Mouse (Mus musculus) intestine, postnatal 0 days (tissue): ENCODE measurements around the gene Crlf1. TPM values are rescaled to one million over a fixed set of nuclear protein-coding genes. Genes with fewer than 3 reads are reported as not detected.

Source experiments
- ATAC-seq: fragments of 200-750 bp; cut with Nextera tagmentation; 2 replicates; pipeline ENCODE4 v1.8.0; 2017; ENCODE audit warnings: mild to moderate bottlenecking, moderate TSS enrichment, moderate library complexity
- H3K27ac ChIP-seq: fragments of 300-500 bp; sonication (generic); 2 replicates; pipeline ENCODE4 v1.5.1; 2014; ENCODE audit warnings: mild to moderate bottlenecking, low read depth, low read length, moderate library complexity
- H3K27me3 ChIP-seq: fragments of 300-500 bp; sonication (generic); replicated peaks from 2 replicates; pipeline ENCODE4 v1.6.1; 2014; ENCODE audit warnings: low read length, mixed read lengths; ENCODE audit not compliant: control insufficient read depth, insufficient read depth
- H3K36me3 ChIP-seq: fragments of 300-500 bp; sonication (generic); 2 replicates; pipeline ENCODE4 v1.6.1; 2014; ENCODE audit warnings: mild to moderate bottlenecking, moderate library complexity; ENCODE audit not compliant: control insufficient read depth, insufficient read depth
- H3K4me1 ChIP-seq: fragments of 300-500 bp; sonication (generic); replicated peaks from 2 replicates; pipeline ENCODE4 v1.6.1; 2014; ENCODE audit warnings: antibody characterized with exemption, low read length, mixed read lengths; ENCODE audit not compliant: control insufficient read depth, insufficient read depth
- H3K4me2 ChIP-seq: fragments of 300-500 bp; sonication (generic); replicated peaks from 2 replicates; pipeline ENCODE4 v1.6.1; 2014; ENCODE audit warnings: low read depth, mild to moderate bottlenecking, moderate library complexity
- H3K4me3 ChIP-seq: fragments of 300-500 bp; sonication (generic); 2 replicates; pipeline ENCODE4 v1.5.1; 2014; ENCODE audit warnings: low read depth, low read length
- H3K9ac ChIP-seq: fragments of 300-500 bp; sonication (generic); 2 replicates; pipeline ENCODE4 v1.6.1; 2014; ENCODE audit warnings: mild to moderate bottlenecking, low read depth, low read length
- H3K9me3 ChIP-seq: fragments of 300-500 bp; sonication (generic); 2 replicates; pipeline ENCODE4 v1.6.1; 2016; ENCODE audit warnings: mixed run types; ENCODE audit not compliant: control insufficient read depth
- CTCF ChIP-seq: sonication (generic); IDR thresholded peaks from 2 replicates; pipeline ENCODE4 v1.5.1; 2016; ENCODE audit warnings: low read depth, mild to moderate bottlenecking, control low read depth, antibody characterized with exemption, moderate library complexity
- WGBS: fragments of 180-500 bp; shearing (Covaris S2); extraction: QIAGEN DNeasy Blood & Tissue Kit; methylation state at CpG from one replicate; pipeline ENCODE4 v1.1.7; 2014; 5-methylcytosine and 5-hydroxymethylcytosine counted together
- polyA plus RNA-seq: library from polyadenylated mRNA; unstranded; fragments of >200 nt; fragmentation: Nextera tagmentation; extraction: Ambion mirVana; gene quantifications from 2 replicates; pipeline ENCODE4 v1.2.1, GENCODE M21; 2015

Gene Crlf1
- polyA plus RNA-seq, 1 experiment from 2014 or later = 0.81 TPM

GRCm38 (mm10) chr8:70461765-70462515 is 31.0 kb upstream of the Crlf1 start:
- no peak for ATAC-seq
- no peaks in the 10 kb centered on the region for H3K27me3 ChIP-seq
- H3K27ac ChIP-seq = no peak overlapping the region
- peaks cover 7% of the 10 kb centered on the region; the same call in 1 of the 2 replicates for H3K36me3 ChIP-seq
- H3K9ac ChIP-seq = no peak overlapping the region
- no peaks in the 10 kb centered on the region for H3K4me1 ChIP-seq
- TF ChIP-seq CTCF = no peak
- 85% methylated on average over 16 of the region's 16 CpGs for WGBS
- H3K9me3 ChIP-seq = no peaks in the 10 kb centered on the region
- no peak overlapping the region for H3K4me3 ChIP-seq
- H3K4me2 ChIP-seq = no peak overlapping the region

- ATAC-seq = no peak
- Histone ChIP-seq H3K27me3 (no peaks in the 10 kb centered on the region), H3K27ac (no peak overlapping the region), H3K4me1 (no peaks in the 10 kb centered on the region), H3K4me2 (no peak overlapping the region), H3K9ac (no peak overlapping the region), H3K36me3 (peaks cover 7% of the 10 kb centered on the region; the same call in 1 of the 2 replicates), H3K4me3 (no peak overlapping the region), H3K9me3 (no peaks in the 10 kb centered on the region)
- no peak for TF ChIP-seq CTCF
- WGBS = 78% methylated on average over 8 of the region's 8 CpGs
Measured at GRCm38 (mm10) chr8:70462516-70462813, 30.5 kb upstream of the Crlf1 start.

- no peak for TF ChIP-seq CTCF
- H3K4me1 ChIP-seq = no peaks in the 10 kb centered on the region
- no peak for ATAC-seq
- no peak overlapping the region for H3K4me2 ChIP-seq
- no peak overlapping the region for H3K27ac ChIP-seq
- H3K4me3 ChIP-seq = no peak overlapping the region
- WGBS = 86% methylated on average over 4 of the region's 4 CpGs
- H3K9ac ChIP-seq = no peak overlapping the region
- no peaks in the 10 kb centered on the region for H3K27me3 ChIP-seq
- peaks cover 7% of the 10 kb centered on the region; the same call in 1 of the 2 replicates for H3K36me3 ChIP-seq
- H3K9me3 ChIP-seq = no peaks in the 10 kb centered on the region
Measured at GRCm38 (mm10) chr8:70463306-70463705, 29.7 kb upstream of the Crlf1 start.

- Histone ChIP-seq H3K27me3 (no peaks in the 10 kb centered on the region), H3K27ac (no peak overlapping the region), H3K9me3 (no peaks in the 10 kb centered on the region), H3K9ac (no peak overlapping the region), H3K4me1 (no peaks in the 10 kb centered on the region), H3K36me3 (peaks cover 7% of the 10 kb centered on the region; the same call in 1 of the 2 replicates), H3K4me3 (no peak overlapping the region), H3K4me2 (no peak overlapping the region)
- WGBS = 91% methylated on average over 6 of the region's 6 CpGs
- no peak for ATAC-seq
- TF ChIP-seq CTCF = no peak
Measured at GRCm38 (mm10) chr8:70464162-70464561, 28.8 kb upstream of the Crlf1 start.

GRCm38 (mm10) chr8:70465701-70466100 is 27.3 kb upstream of the Crlf1 start:
- Histone ChIP-seq H3K27me3 (no peaks in the 10 kb centered on the region), H3K9ac (no peak overlapping the region), H3K4me2 (no peak overlapping the region), H3K9me3 (no peaks in the 10 kb centered on the region), H3K36me3 (peaks cover 7% of the 10 kb centered on the region; the same call in 1 of the 2 replicates), H3K4me1 (peaks cover 5% of the 10 kb centered on the region), H3K4me3 (no peak overlapping the region), H3K27ac (no peak overlapping the region)
- WGBS = over 99% methylated on average over 4 of the region's 4 CpGs
- no peak for TF ChIP-seq CTCF
- ATAC-seq = no peak

- Histone ChIP-seq H3K4me2 (no peak overlapping the region), H3K9ac (no peak overlapping the region), H3K9me3 (no peaks in the 10 kb centered on the region), H3K4me3 (no peak overlapping the region), H3K27me3 (no peaks in the 10 kb centered on the region), H3K27ac (no peak overlapping the region), H3K4me1 (peaks cover 5% of the 10 kb centered on the region), H3K36me3 (peaks cover 7% of the 10 kb centered on the region; the same call in 1 of the 2 replicates)
- TF ChIP-seq CTCF = no peak
- ATAC-seq = no peak
- WGBS = 80% methylated on average over 4 of the region's 4 CpGs
Measured at GRCm38 (mm10) chr8:70466305-70466704, 26.7 kb upstream of the Crlf1 start.
